Mouse (Mus musculus) E14TG2a.4 (cell line): ENCODE measurements around the gene Lsamp.

Experiments
- CTCF ChIP-seq: conservative IDR thresholded peaks from 2 replicates; pipeline ENCODE4 v1.5.1; 2014; ENCODE audit warnings: low read length
- NANOG ChIP-seq: IDR thresholded peaks from 2 replicates; pipeline ENCODE4 v1.6.1; 2014; ENCODE audit warnings: borderline replicate concordance, low read length, mixed read lengths
- POU5F1 ChIP-seq: IDR thresholded peaks from 2 replicates; pipeline ENCODE4 v1.6.1; 2014; ENCODE audit warnings: low read length, borderline replicate concordance

DNA sequence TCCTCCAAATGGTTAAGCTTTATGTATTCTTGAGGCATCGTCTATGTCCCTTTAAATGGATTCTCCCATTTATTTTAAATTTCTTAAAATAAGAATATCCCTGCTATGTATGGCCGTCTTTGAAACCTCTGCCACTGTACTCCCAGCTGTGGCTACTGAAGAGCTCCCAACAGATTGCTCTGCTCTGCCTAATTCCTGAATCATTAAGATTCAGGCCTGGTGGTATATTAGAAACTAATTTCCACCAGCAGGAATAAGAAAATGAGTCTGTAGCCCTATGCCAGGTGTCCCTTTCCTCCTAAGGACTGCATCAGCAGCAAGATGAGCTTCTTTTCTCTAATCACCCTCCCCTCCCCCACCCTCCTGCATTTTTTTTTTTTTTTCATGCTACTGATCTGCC is 1381.0 kb downstream of the Lsamp start:
- TF ChIP-seq CTCF, result no peak
- TF ChIP-seq NANOG, result no peak
- TF ChIP-seq POU5F1, result no peak
